Mouse (Mus musculus): ENCODE measurements around the gene Atad5.

Gene Atad5

DNA sequence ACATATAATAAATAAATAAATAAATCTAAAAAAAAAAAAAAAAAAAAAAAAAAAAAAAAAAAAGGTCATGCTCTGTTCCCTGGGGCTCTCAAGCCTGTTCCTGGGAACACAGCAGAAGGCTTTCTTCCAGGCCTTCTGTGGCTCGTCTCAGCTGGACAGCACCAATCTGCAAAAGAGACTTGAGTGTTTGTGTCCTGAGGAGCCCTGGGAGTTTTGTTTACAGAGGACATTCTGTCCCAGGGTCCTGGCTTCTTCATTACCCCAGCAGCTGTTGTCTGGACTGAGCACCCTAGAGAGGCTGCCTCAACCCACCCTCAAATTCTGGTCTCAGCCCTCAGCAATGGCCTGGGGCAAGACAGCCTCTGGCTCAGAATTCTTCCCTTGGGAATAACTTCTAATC lies 59.1 kb downstream of the Atad5 start:
- CTCF ChIA-PET, result interaction anchor here (0.6 kb wide), 2 partner anchors 16 to 40 kb away, joined by 3 to 10 read pairs; no protein-coding TSS in a partner anchor

DNA sequence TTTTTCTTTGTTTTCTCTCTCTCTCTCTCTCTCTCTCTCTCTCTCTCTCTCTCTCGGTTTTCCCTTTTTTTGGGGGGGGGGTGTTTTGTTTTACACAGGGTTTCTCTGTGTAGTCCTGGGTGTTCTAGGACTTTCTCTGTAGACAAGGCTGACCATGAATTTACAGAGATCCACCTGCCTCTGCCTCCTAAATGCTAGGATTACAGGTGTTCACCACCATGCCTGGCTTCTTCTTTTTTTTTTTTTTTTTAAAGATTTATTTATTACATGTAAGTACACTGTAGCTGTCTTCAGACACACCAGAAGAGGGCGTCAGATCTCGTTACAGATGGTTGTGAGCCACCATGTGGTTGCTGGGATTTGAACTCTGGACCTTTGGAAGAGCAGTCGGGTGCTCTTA lies 59.8 kb downstream of the Atad5 start:
- CTCF ChIA-PET, result interaction anchor here (0.6 kb wide), 1 partner anchor 16 kb away, joined by 10 read pairs; no protein-coding TSS in a partner anchor

DNA sequence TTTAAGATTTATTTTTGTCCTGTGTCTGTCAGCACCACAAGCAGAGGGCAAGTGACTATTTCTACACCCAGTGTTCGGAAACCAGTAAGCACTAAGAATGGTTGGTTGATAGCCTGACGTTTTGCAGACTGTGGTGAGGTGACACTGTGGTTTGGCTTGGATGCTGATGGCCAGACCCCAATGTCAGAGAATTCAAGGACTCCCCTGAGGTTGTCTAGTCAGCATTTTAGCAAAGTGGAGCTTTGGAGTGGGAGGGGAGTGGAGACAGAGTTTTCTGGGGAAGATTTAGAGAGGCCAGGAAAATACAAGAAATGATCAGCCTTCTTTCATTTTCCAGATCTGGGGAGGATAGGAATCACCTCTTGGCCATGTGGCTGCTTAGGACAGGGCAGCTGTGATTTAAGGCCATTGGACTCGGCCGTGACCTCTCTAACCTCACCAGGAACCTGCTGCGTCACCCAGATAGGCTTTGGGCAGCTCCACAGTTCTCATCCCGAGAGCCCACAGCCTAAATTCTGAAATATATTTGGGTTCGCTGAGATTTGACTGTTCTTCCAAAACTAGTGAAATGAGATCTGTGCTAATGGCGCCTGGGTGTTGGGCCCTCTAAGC lies 60.3 kb downstream of the Atad5 start:
- CTCF ChIA-PET, result no interaction called here

DNA sequence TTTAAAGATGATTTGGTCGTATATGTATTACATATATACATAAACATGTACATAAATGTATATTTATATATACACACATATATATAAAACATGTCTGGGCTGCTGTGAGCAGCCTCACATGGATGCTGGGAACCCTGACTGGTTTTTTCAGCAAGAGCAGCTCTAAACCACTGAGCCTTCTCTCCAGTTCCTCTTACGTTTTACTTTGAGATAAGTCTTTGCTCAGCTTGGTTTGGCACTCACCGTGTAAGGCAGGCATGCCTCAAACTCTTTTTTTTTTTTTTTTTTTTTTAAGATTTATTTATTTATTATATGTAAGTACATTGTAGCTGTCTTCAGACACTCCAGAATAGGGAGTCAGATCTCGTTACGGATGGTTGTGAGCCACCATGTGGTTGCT lies 61.4 kb downstream of the Atad5 start:
- CTCF ChIA-PET, result interaction anchor here (1.1 kb wide), 1 partner anchor 108 kb away, joined by 6 read pairs; no protein-coding TSS in a partner anchor

DNA sequence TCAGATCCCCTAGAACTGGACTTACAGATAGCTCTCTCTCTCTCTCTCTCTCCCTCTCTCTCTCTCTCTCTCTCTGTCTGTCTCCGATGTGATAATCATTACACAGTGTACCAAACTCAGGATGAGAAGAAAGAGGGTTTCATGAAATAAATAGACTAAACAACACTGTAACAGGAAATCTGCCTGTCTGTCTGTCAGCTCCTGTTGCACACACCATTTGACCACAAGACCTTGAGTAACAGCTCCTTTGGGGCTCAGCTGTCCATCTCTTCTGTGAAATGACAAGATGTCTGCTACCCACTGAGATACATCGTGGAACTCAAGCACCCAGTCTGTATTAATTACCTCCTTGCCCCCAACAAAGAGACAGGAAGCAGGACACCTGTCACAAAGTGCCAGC lies 62.3 kb downstream of the Atad5 start:
- CTCF ChIA-PET, result interaction anchor here (1.1 kb wide), 1 partner anchor 109 kb away, joined by 6 read pairs; no protein-coding TSS in a partner anchor

DNA sequence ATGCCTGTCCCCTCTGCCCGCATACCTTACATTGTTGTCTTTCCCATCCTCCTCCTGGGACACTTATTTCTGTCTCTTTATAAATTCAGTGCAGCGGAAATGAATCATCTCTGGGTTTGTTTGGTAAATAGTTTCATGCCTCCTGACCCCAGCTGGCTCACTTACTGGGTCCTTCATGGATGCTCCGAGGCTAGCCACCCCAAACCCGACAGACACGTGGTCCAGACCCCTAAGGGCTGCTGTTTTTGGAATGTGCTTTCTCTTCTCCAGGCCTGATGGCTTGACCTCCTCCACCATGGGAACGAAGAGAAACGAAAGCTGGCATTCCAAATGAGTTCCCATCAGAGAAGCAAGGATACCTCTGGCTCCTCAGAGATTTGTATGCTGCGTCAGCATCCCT lies 63.2 kb downstream of the Atad5 start:
- CTCF ChIA-PET, result no interaction called here

DNA sequence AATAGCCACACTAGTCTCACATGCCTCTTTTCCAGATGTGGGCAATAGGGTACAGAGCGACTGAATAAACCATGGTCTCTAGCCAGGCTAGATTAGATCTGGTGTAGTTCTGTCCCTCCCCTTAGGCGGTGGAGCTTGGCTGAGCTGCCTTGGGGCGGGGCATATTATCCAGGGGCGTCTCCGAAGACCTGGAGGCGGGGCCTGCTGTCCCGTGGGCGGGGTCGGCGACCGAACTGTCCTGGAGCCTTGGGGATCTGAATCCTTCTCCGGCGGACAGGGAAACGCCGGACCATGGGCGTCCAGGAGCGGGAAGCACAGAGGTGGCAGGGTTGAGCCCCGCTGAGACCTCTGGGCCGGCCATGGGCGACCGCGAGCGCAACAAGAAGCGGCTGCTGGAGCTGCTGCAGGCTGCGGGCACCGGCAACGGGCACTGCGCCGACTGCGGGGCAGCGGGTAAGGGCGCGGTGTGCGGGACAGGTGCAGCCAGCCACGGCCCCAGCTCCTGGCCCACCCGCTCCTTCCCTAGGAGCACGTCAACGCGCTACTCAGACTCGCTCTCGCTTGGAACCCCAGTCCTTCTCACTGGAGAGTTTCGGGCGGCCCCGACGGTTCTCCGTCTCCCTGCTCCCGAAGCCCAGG lies 64.8 kb downstream of the Atad5 start, which contains the start of gene Adap2:
TSS of gene Adap2 (plus strand) at position 249 of the 639 bp plus-strand sequence.
- CTCF ChIA-PET, result no interaction called here

DNA sequence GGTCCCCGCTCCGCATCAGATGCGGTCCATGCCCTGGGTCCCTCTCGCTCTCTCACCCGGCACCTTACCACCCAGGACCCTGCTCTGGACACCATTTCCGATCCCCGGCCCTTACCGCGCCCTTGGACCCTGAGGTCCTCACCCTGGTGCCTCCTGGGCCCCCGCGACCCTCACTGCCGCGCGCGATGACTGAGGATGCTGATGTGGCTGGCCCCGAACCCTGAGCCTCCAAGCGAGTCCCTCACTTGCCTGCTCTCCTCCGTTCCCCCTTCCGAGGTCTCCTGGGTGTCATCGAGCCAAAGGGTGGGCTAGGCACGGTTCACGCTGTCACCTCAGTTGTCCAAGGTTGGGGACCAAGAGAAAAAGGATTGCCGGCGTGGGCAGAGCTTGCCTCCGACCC lies 65.3 kb downstream of the Atad5 start:
- CTCF ChIA-PET, result no interaction called here

DNA sequence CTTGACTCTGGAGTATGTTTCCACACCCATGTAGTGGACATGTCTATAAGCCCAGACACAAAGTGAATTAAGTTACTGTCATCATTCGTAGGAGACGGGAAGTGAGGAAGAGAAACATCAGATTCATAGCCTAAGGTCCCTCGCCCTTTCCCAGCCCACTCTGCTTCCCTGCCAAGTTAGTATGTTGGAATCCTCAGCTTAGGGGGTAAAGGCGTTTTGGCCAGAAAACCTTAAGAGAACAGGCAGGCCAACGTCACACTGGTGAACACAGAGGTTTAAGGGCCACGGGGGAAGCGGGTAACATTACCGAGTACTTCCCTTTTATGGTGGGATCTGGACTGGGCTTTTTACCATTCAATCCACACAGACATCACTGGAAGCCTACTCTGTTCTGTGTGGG lies 66.3 kb downstream of the Atad5 start:
- CTCF ChIA-PET, result interaction anchor here (0.6 to 0.8 kb wide), 2 partner anchors 44 to 58 kb away, joined by 3 read pairs; no protein-coding TSS in a partner anchor

DNA sequence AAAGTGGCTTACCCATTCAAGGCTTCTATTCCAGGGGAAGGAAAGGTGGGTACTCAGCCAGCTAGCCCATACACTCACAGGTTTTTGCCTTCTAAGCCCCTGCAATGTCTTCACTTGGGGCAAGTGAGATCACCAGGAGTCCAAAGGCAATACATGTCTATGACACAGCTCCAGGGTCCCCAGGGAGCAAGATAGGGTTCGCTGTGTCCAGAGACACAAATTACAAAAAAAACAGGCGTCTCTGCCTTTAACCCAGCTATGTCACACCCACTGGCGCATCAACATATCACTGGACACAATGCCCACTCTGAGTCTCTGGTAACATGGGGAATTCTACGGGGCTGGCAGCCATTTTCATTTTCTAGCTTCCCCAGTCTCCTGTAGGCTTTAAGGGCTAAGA lies 66.8 kb downstream of the Atad5 start:
- CTCF ChIA-PET, result interaction anchor here (0.8 kb wide), 1 partner anchor 43 kb away, joined by 3 read pairs; no protein-coding TSS in a partner anchor

DNA sequence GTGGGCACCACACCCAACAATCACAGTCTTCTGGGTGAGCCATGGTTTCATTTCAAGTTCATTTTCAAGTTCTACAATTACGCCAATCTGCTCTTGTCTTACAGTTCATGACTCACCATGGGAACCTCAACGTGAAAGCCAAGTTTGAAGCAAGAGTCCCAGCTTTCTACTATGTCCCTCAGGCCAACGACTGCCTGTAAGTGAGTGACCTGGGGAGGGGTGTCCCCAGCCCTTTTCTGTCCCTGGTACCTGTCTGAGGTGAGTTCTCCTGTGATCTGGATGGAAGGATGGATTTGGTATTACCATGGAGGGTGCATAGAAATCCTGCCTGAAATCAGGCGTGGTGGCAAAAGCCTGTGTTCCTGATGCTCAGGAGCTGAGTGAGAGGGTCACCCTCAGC lies 67.6 kb downstream of the Atad5 start:
- CTCF ChIA-PET, result no interaction called here

DNA sequence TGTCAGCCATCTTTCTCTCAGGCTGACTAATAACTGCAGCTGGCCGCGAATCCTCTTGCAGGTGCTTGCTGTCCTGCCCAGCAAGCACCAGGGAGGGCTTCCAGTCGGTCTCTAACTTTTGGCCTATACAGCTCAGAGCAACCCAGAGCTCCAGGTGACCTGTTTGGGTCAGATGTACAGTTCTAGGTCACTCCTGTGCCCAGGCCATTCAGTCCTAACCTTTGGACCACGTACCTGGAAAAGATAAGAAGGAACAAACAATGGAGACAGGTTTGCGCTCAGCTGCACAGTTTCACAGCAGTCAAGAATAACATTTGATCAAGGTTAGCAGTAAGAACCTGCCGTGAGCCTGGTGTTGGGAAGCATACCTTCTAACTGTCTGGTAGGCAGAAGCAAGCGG lies 69.8 kb downstream of the Atad5 start:
- CTCF ChIA-PET, result interaction anchor here (0.7 kb wide), 1 partner anchor 352 kb away, joined by 3 read pairs; no protein-coding TSS in a partner anchor

DNA sequence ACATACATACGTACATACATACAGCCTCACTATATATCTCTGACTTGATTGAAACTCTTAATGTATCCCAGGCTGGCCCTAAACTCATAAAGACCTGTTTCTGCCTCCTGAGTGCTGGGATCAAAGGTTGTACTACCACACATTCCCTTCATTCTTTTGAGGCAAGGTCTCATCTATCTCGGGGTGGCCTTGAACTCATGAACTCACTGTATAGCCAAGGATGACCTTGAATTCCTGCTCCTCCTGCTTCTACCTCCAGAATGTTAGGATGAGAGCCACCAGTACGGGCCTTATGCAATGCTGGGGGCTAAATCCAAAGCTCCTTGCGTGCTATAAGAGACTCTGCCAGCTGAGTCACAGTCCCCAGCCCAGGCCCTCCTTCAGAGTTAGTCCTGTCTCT lies 71.8 kb downstream of the Atad5 start:
- CTCF ChIA-PET, result no interaction called here

DNA sequence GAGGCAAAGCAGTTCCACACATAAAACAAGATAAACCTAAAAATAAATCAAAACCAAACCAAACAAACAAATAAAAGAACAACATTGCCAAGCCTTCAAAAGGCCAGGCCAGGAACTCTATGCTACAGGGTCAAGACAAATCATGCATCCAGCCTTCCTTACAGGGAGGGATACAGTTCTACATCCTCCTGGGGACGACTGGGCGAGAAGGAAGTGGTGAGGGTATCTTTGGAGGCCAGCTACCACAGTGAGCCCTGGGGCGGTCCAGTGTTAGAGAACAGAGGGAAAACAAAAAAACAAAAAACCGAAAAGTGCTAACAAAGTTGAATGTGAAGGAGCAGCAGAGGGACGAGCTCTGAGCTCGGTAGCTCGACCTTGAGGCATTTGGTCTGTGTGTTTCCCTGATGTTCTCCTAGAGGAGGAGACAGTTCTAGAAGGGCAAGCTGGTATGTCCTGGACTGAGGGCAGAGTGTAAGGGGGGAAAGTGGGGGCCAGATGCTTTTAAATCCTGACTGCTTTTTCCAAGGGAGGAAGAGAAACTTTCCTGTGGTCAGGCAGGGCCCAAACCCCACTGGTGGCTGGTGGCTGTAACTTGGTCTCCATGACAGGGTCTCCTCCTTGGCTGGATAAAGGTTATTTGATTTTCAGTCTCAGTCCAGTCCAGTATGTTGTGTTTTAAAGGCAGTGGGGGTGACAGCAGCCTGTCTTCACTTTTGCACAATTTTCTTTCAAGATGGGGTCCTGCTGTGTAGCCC lies 74.3 kb downstream of the Atad5 start:
- CTCF ChIA-PET, result no interaction called here

DNA sequence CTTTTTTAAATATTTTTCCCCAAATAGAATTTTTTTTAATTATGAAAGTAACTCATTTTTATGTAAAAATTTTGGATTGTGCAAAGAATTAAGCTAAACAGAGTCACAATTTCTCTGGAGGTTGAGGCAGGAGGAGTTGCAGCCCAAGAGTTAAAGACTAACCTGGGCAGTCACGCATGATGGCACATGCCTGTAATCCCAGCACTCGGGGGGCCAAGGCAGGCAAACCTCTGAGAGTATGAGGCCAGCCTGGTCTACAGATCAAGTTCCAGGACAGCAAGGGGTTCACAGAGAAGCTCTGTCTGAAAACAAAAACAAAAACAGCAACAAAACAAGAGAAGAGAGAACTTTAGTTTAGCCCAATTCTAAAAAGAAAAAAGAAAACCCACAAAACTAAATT lies 75.0 kb downstream of the Atad5 start:
- CTCF ChIA-PET, result no interaction called here

DNA sequence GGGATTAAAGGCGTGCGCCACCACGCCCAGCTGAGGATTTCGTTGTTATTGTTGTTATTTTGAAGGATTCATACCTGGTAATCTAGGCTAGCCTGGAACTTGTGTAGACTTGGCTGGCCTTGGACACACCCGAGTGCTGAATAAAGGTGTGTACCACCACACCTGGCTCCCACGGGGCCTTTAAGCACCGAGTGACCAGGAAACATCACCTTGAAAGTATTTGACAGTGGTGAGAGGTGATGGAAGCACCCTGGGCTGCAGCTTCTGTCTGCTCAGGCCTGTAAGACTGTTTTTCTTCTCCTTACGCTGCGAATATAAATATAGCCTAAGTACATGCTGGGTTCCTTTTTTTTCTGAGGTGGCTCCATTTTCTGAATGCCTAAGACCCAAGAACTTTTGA lies 78.9 kb downstream of the Atad5 start:
- CTCF ChIA-PET, result no interaction called here

DNA sequence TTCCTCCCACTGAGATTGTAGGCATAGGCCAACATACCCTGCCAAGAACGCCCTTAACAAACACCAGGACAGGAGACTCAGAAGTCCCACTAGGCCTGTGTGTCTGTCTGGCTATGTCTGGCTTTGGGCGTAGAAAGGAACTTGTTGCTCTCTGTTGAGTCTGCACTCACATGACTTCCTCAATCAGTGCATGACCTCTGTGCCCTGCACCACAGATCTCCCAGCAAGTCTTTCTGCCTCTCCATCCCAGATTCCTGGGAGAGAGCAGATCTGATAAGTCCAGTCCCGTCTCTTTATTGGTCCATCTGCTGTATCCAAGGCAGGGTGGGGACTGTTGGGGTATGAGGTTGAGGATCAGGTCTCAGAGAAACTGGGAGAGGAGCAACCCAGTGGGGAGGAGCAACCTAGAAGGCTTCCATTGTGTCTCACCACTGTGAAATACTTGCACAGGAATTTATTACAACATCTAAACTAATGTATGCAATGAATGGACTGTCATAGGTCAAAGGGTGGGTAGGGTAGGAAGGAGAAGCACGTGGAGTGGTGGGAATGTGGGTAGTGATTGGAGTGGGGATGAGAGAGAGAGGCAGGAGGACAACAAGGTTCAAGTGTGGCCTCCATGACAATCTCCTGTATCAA lies 79.5 kb downstream of the Atad5 start:
- CTCF ChIA-PET, result no interaction called here

DNA sequence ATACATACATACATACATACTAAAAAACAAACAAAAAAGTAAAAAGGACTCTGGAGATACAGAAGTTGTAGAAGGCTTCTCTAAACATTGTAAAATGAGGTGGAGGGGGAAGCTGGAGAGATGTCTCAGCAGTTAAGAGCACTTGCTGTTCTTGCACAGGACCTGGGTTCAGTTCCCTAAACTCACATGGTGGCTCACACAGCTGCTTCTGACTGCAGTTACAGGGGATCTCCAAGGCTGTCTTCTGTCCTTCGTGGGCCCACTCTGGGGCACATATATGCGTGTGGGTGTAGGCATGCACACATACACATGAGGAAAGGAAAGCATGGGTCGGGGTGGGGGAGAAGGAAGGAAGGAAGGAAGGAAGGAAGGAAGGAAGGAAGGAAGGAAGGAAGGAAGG lies 80.4 kb downstream of the Atad5 start:
- CTCF ChIA-PET, result interaction anchor here (0.5 kb wide), 1 partner anchor 150 kb away, joined by 6 read pairs; no protein-coding TSS in a partner anchor

DNA sequence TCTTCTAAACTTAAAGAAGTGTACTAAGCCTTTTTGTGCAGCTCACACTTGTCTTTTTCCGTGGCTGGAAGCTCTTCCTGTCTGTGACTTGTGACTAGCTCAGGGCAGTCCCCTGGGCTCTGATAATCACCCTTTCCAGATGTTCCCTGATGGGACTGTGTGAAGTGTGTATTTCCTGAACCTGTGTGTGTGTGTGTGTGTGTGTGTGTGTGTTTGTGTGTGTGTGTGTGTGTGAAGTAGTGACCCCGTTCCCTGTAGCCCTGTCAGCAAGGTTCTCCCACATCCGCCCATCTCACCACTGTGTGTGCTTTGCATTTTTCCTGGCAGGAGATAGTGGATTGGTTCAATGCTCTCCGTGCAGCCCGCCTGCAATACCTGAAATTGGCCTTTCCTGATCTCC lies 81.2 kb downstream of the Atad5 start:
- CTCF ChIA-PET, result interaction anchor here (0.5 to 0.7 kb wide), 2 partner anchors 149 to 322 kb away, joined by 6 to 21 read pairs; no protein-coding TSS in a partner anchor

DNA sequence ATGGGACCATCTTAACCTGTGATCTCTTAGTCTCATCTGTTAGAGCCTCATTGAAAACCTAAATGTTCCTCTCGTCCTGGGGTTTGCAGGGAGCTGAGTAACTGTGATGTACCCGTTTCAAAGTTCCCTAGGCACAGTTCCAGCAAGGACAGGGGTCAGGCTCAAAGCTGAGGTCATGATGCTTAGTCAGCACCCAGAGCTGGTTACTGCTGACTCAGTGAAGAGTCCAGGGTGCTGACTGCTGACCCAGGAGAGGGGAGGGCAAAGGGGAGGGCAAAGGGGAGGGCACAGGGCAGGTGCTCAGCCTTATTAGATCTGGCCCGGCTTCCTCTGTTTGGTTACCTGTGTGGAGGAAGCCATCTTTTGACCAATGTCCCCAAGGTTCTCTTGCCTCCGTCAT lies 82.7 kb downstream of the Atad5 start:
- CTCF ChIA-PET, result no interaction called here

DNA sequence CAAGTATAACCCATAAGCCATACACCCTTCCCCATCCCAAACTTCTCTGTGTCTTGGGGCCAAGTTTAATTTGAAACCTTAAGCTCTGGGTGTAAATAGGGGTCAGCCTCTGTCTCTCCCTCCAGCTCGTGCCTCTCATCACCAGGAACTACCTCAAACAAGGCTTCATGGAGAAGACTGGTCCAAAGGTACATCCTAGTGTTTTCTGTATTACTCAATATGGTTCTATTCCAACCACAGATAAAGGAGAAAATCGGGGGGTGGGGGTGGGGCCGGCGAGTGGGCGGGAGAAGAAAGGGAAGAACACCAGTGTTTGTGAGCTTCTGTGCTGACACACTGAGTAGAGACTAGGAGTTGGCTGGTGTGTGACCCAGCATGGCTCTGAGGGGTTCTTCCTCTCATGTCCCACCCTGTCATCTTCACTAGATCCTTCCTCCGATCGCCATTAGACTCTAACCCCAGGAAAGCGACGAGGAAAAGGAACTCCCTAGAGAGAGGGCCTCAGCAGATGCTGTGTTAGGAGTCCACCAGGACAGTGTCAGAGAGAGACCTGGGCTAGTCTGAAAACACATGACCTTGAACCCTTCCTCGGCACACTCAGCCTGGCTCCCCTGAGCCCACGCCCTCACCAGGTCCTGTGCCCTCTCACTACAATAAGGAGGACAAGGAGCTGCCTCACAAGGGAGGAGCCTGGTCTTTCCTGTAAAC lies 84.9 kb downstream of the Atad5 start:
- CTCF ChIA-PET, result interaction anchor here (0.7 kb wide), 1 partner anchor 665 kb away, joined by 3 read pairs; no protein-coding TSS in a partner anchor

Measured in spleen, embryonic (tissue).